In the genomic region with DNA sequence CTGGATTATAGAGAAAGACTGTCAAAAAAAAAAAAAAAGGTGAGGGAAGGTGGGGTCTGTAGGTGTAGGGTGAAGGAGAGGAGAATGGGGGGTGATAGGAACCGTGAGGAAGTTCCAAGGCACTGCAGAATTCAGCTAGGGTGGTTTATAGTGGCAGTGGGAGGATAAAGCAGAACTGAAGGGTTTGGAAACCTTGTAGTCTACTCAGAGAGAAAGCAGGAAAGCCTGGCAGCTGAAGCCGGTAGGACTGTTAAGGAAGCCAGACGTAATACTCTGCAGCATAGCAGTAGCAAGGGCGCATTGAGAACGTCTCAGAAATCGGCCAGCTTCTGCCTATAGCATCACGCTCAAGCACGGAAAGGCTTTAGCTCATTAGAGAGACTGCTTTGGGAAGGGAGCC, we compare ENCODE assay signal across 16 mouse cellular contexts.
"Had no signal": no experiment of that assay in that cellular context is flagged by ENCODE, and none has a peak within 500 bp of the region (broad histone marks: within the 10 kb centered on the region; RNA-seq: fewer than 3 reads in every experiment).

No protein-coding gene starts in this region.

- DNase-seq: kidney, adult 11 months; kidney, postnatal 10 days; kidney, postnatal 4 days; lung, adult 18-20 months; lung, postnatal 4 days; right cerebral cortex, postnatal 4 days; spleen, adult 18-20 months; thymus, adult 2 months; thymus, postnatal 25 days had no signal

- ATAC-seq: inflammation-experienced regulatory T-cells, adult 6 months; lung, postnatal 0 days; midbrain, embryonic 13.5 days had no signal

- H3K4me3 ChIP-seq: layer of hippocampus, adult 2 months; limb, embryonic 15.5 days; midbrain, embryonic 13.5 days; myocyte; neural tube, embryonic 15.5 days had no signal

- H3K4me1 ChIP-seq: midbrain, embryonic 13.5 days; neural tube, embryonic 15.5 days had no signal
